Mouse (Mus musculus) adrenal gland, postnatal 25 days (tissue): ENCODE measurements around the gene Scn8a. TPM values are rescaled to one million over a fixed set of nuclear protein-coding genes. Genes with fewer than 3 reads are reported as not detected.

ENCODE experiments used
- DNase-seq: peaks from one replicate; pipeline ENCODE4 v3.0.0; 2021; ENCODE audit warnings: mixed read lengths
- total RNA-seq: library from RNA; stranded (reverse); gene quantifications from 2 replicates; pipeline ENCODE4 v1.2.3, GENCODE M21; 2021

Scn8a gene
- total RNA-seq, 1 experiment from 2014 or later, result 4.4 TPM

DNA sequence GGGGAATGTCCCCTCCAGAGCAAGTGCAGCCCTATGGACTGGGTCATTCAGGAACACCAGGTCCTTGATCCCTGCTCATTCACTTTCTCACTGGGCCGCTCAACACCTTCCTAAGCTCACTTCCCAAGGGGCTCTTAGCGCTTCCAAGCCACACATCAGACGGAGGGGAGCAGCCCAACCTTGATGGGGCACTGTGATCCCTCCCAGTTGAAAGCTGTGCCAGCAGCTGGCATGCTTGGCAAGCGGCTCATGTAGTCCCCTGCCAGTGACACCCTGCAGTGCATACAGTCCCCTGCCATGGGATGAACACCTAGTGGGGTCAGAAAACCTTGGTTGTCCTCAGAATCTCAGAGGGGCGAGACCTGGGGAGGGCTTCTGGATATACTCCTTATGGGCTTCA lies 204.4 kb downstream of the Scn8a start:
- no peak for DNase-seq

DNA sequence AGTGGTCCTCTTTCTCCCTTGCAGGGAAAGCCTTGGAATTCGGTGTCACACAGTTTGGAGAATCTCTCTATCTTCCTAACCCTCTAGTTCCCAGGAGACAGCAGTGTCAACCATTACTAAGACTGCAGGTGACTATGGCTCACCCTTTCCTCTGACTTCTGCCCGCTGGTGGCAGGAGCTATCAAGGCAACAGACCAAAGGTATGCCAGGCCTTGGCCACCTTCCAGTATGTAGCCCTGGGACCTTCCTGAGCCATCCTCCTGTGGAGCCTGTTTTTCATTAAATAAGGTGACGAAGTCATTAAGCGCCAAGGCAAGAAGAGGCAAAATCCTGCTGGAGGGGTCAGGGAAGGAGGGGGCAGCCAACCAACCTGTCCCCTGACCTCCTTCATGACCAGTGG lies 205.5 kb downstream of the Scn8a start:
- no peak for DNase-seq

DNA sequence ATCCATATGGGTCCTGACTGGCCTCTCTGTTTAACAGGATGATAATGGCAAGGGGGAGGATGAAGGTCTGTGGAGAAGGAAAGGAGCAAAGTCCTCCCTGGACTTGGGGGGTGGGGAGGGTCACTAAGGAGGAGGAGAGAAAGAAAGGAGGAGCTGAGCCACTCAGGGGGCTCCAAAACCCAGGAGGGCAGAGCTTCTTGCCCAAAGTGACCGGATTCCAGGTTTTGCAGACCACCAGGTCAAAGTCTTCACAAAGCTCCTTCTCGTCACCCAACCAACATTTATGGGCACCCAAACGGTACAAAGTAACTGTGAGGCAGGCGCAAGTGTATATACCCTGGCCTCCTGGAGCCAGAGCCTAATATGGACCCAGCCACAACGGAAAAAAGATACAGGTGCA lies 206.0 kb downstream of the Scn8a start:
- no peak for DNase-seq

- DNase-seq, result no peak
Observed at GRCm38 (mm10) chr15:101076071-101077000, 206.7 kb downstream of the Scn8a start.

DNA sequence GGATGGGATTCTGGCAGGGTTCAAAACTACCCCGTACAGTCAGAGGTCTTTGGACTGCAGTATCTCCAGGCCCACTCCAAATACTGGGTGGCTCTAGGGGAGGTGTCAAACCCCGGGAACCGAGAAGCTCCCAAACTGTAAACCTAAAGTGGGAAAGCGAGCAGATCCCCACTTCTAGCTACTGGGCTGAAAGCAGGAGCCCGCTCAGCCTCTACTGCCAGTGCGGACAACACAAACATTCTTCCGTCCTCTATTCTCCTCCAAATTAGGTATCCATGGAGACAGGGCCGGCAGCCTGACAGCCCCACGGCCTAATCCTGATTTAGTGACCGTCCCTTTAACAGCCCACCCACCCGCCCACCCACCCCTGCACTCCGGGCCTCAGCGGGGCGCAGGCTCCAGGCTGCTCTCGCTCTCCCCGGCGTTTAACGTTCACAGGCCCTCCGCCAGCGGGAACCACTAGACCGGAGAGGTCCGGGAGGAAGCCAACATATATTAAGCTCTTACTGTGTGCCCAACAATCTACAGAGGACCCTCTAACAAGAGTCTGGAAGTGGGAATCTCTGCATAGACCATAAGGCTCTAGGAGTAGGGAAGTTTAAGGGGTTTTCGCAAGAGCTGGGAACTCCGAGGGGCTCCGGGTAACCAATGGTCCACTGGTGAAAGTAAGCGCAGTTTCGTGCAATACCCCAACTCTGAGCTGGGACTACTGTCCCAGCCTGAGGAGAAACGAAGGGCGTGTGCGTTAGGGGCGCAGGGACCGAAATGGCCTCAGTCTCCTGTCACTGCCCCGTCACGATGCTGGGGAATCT lies 207.5 kb downstream of the Scn8a start:
- DNase-seq, result no peak

DNA sequence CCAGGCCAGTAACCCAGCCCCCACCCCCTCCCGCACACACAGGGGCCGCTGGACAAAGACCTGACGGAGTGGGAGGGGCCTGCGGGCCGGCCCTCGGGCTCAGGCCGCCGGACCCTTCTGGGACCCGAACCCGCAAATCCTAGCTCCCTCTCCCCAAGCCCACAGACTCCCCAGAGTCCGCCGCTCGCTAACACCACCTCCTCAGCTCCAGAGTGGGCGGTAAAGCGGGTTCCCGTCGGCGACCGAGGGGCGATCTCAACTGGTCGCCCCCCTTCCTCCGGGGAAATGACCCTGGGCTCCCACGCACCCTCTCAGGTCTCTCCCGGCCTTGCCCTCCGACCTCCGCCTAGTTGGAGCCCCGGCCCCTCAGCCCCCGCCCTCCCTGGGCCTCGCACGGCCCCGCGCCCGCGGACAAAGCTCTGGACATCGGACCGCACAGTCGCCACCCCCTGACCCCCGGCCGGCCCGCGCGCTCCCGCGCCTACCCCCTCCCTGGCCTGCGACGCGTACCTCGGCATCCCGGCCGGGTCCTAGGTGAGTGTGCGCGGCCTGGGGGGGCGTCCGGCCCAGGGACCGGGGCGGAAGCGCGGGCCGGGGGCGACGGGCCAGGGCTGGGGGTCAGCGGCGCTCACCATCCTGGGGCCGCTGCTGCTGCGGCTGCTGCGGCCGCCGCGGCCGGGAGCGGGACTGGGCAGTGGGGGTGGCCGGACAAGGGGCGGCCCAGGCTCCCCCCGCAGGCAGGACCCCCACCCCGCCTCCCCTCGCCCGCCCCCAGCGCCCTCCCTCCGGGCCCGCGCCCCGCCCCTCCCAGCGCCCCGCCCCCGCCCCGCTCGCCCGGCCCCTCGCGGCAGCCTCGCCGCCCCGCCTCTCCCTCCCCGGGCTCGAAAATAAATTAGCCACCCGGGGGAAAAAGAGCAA lies 208.4 kb downstream of the Scn8a start, which contains the start of gene Fignl2:
Gene Fignl2 (minus strand): TSS at position 755 of the 918 bp plus-strand sequence.
- DNase-seq, result peak; percentile 56

- DNase-seq, result peak; percentile 92
Observed at GRCm38 (mm10) chr15:101078731-101079156, 209.1 kb downstream of the Scn8a start.

- no peak for DNase-seq
Observed at GRCm38 (mm10) chr15:101080031-101080520, 210.4 kb downstream of the Scn8a start.

GRCm38 (mm10) chr15:101081035-101081548 lies 211.4 kb downstream of the Scn8a start:
- no peak for DNase-seq

- DNase-seq, result no peak
Observed at GRCm38 (mm10) chr15:101082236-101082635, 212.6 kb downstream of the Scn8a start.

GRCm38 (mm10) chr15:101084499-101084898 lies 214.8 kb downstream of the Scn8a start:
- no peak for DNase-seq

GRCm38 (mm10) chr15:101086451-101086850 lies 216.8 kb downstream of the Scn8a start:
- no peak for DNase-seq

DNA sequence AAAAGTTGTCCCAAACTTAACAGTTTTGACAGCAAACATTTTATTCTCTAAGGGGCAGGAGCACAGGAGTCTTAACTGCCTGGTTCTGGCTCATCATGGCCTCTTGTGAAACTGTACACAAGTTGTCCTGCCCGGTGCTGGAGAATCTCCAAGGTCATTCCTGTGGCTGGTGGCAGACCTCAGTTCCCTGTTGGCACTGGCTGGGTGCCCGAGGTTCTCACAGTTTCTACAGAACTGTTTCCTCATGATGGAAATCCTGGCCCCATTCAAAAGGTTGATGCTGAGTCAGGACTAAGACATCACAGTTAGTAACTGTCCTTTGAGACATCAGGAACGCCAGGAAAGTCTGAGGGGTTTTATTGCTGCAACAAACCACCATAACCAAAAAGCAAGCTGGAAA lies 217.3 kb downstream of the Scn8a start:
- peak; percentile 89 for DNase-seq

DNA sequence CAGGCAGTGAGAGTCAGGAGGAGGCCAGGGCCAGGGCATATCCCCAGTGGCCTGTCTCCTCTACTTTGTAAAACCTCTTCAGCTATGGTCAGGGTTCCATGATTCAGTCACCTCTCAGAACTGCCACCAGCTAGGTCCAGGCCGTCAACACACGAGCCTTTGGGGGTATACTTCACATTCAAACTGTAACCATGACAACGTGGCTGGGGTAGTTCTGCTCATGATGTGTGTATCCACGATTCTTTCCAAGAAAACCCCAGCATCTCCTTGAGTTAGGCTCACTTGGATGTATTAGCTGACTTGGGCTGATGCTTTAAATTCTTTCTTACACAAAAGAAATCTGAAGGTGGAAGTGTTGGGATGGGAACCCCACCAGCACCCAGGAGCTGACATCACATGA lies 218.6 kb downstream of the Scn8a start:
- DNase-seq, result no peak

DNA sequence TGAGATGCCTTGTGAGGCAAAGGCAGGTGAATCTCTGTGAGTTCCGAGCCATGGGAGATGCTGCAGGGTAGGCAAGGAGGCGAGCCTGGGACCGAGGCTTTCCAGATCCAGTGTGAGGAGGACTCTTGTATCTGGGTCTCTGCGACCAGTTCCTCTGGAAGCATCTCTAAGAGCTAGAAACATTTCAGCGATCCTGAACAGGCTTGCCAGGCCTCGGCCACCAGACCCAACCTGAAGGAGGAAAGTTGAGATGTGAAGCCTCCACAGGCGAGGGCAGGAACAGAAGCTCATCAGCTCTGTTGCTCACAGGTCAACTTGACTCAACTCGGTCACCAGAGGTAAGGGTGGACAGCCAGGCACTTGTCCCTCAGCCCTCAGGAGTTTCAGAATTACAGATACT lies 221.9 kb downstream of the Scn8a start:
- DNase-seq, result no peak

GRCm38 (mm10) chr15:101092121-101092828 lies 222.6 kb downstream of the Scn8a start:
- no peak for DNase-seq

DNA sequence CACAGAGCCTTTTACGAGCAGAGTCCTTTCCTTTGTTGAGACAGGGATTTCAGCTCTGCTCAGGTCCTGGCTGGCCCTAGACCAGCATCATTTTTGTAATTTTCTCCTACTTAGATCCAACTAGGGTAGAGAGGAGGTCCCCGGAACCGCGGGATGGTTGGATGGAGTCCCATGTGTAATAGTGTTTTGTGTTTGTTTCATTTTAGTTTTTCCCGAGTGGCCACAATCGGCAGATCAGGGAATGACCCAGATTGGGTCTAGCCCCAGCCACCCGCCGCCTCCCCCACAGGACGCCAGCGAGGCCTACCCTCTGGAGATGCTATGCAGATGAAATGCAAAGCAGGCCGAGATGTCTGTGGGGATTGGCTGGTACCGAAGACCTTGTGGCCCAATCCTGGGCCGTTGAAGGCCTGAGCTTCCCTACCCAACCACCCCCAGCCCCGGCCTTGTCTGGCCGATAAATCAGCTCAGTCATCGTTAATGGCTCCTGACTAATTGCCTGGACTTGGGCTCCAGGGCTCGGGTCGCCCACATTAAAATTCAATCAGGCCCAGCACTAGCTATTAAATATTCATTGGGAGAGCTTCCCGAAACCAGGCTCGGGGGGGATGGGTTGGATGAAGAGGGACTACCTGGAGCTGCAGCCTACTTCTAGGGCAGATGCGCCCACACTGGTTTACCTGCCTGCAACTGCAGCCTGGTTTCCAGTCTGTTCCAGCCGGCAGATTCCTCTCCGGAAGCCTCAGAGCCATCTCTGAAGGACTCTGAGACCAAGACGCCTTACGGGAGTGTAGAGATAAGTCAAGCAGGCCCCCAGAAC lies 223.4 kb downstream of the Scn8a start:
- peak; percentile 58 for DNase-seq

DNA sequence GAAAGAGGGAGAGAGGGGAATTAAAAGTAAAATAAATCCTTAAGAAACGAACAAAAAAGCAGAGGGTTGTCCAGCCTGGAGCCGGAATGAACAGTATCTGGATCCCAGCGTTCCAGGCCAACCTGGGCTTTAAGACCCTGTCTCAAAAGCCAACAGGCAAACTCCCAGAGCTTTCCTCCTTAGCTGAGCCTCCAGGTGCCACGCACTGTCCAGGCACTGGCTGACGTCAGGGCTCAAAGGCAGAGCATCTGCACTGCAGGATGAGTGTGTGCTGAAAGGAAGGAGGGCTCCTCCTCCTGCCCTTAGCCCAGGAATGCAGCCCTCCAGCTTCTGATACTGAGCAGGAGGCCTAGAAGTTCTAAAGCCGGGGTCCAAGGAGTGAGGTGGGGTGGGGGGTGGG lies 224.3 kb downstream of the Scn8a start:
- no peak for DNase-seq

GRCm38 (mm10) chr15:101094979-101095378 lies 225.3 kb downstream of the Scn8a start:
- DNase-seq, result no peak

DNA sequence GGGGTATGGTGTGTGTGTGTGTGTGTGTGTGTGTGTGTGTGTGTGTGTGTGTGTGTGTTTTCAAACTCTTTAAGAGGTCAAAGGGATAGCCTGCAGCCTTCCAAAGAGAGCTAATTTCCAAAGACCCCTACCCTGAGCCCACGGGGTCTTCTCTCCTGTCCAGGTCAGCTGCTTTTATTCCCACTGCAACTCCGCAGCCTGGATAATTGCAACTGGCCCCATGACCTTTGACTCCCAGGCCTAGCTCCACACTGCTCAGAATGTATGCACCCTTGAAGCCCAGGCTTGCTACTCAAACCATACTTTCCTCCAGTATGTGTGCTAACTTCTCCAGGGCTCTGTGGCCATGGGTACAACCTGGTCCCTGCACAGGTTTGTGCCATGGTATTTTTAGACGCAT lies 225.7 kb downstream of the Scn8a start:
- no peak for DNase-seq
